Mouse (Mus musculus) heart, postnatal 36 days (tissue): ENCODE data around the gene Lhfp. TPM values are rescaled to one million over a fixed set of nuclear protein-coding genes. Genes with fewer than 3 reads are reported as not detected.

Experiments used
- DNase-seq, 2 experiments: peaks; one replicate each; pipeline ENCODE4 v3.0.0; 2021 to 2022
- intact Hi-C: fragments of 180-260 bp; cut with DNase I; formaldehyde crosslinking; loops from one replicate; pipeline ENCODE4 v1.15.1; 2025
- total RNA-seq, 2 experiments: library from RNA; stranded (reverse); gene quantifications; 2 replicates each; pipeline ENCODE4 v1.2.3; 2021

Gene Lhfp
- total RNA-seq, 2 experiments from 2014 or later = 48.1 to 57.9 TPM

GRCm38 (mm10) chr3:53040593-53041410, 526 bp upstream of the Lhfp start:
- DNase-seq = no peak
- intact Hi-C loops = loop anchor here (2.0 kb wide), 1 partner anchor 206 kb away; no protein-coding TSS in a partner anchor

- intact Hi-C loops = loop anchor here (2.0 kb wide), 3 partner anchors 15 to 125 kb away; no protein-coding TSS in a partner anchor
Observed at GRCm38 (mm10) chr3:53042240-53042567, 876 bp downstream of the Lhfp start.

GRCm38 (mm10) chr3:53043206-53043780, 2.0 kb downstream of the Lhfp start:
- intact Hi-C loops = loop anchor here (2.0 kb wide), 3 partner anchors 14 to 124 kb away; no protein-coding TSS in a partner anchor
- DNase-seq = no peak

More at GRCm38 (mm10) chr3:53042240-53042567, 876 bp downstream of the Lhfp start:
- no peak for DNase-seq

GRCm38 (mm10) chr3:53044238-53044637, 2.9 kb downstream of the Lhfp start:
- intact Hi-C loops = no loop called here
- peak; percentile 48 to 57 for DNase-seq

GRCm38 (mm10) chr3:53044682-53045299, 3.5 kb downstream of the Lhfp start:
- intact Hi-C loops = no loop called here
- no peak for DNase-seq

- intact Hi-C loops = no loop called here
- DNase-seq = no peak
Observed at GRCm38 (mm10) chr3:53045697-53046096, 4.4 kb downstream of the Lhfp start.

GRCm38 (mm10) chr3:53046371-53046770, 5.0 kb downstream of the Lhfp start:
- intact Hi-C loops = no loop called here
- no peak for DNase-seq

- DNase-seq = no peak
- intact Hi-C loops = no loop called here
Observed at GRCm38 (mm10) chr3:53052385-53052784, 11.1 kb downstream of the Lhfp start.

- DNase-seq = no peak
- intact Hi-C loops = loop anchor here (2.0 kb wide), 1 partner anchor 14 kb away; no protein-coding TSS in a partner anchor
Observed at GRCm38 (mm10) chr3:53056430-53056829, 15.1 kb downstream of the Lhfp start.

GRCm38 (mm10) chr3:53059959-53060358, 18.6 kb downstream of the Lhfp start:
- intact Hi-C loops = no loop called here
- DNase-seq = no peak

GRCm38 (mm10) chr3:53063423-53064147, 22.3 kb downstream of the Lhfp start:
- intact Hi-C loops = no loop called here

GRCm38 (mm10) chr3:53065267-53066094, 24.2 kb downstream of the Lhfp start:
- intact Hi-C loops = no loop called here
- no peak for DNase-seq

More at GRCm38 (mm10) chr3:53063423-53064147, 22.3 kb downstream of the Lhfp start:
- DNase-seq = peak in 1 of 2 experiments; percentile 57

- intact Hi-C loops = no loop called here
Observed at GRCm38 (mm10) chr3:53066095-53066372, 24.7 kb downstream of the Lhfp start.

GRCm38 (mm10) chr3:53068399-53068798, 27.1 kb downstream of the Lhfp start:
- intact Hi-C loops = no loop called here
- no peak for DNase-seq

More at GRCm38 (mm10) chr3:53066095-53066372, 24.7 kb downstream of the Lhfp start:
- DNase-seq = no peak

- intact Hi-C loops = no loop called here
- no peak for DNase-seq
Observed at GRCm38 (mm10) chr3:53074264-53074663, 32.9 kb downstream of the Lhfp start.

GRCm38 (mm10) chr3:53074761-53075160, 33.4 kb downstream of the Lhfp start:
- DNase-seq = no peak
- intact Hi-C loops = no loop called here

GRCm38 (mm10) chr3:53080286-53080685, 39.0 kb downstream of the Lhfp start:
- DNase-seq = no peak
- intact Hi-C loops = no loop called here

GRCm38 (mm10) chr3:53080710-53081109, 39.4 kb downstream of the Lhfp start:
- intact Hi-C loops = no loop called here
- DNase-seq = no peak

GRCm38 (mm10) chr3:53083717-53084116, 42.4 kb downstream of the Lhfp start:
- intact Hi-C loops = no loop called here

GRCm38 (mm10) chr3:53084806-53085205, 43.5 kb downstream of the Lhfp start:
- DNase-seq = no peak

More at GRCm38 (mm10) chr3:53083717-53084116, 42.4 kb downstream of the Lhfp start:
- DNase-seq = no peak

More at GRCm38 (mm10) chr3:53084806-53085205, 43.5 kb downstream of the Lhfp start:
- intact Hi-C loops = no loop called here
